Mouse (Mus musculus): ENCODE data around the gene Ube2f. TPM values are rescaled to one million over a fixed set of nuclear protein-coding genes. Genes with fewer than 3 reads are reported as not detected.
A peak's percentile ranks its signal among the peaks of the same experiment; 100 is the strongest.

The Ube2f gene
- total RNA-seq, 4 experiments from 2014 or later = 57.7 to 87.7 (median 71.3) TPM

GRCm38 (mm10) chr1:91239112-91239511 lies 11.0 kb upstream of the Ube2f start:
- DNase-seq = peak; percentile 32

- no peak for DNase-seq
Observed at GRCm38 (mm10) chr1:91239800-91240199, 10.3 kb upstream of the Ube2f start.

- DNase-seq = peak; percentile 67
Observed at GRCm38 (mm10) chr1:91240685-91241084, 9.4 kb upstream of the Ube2f start.

GRCm38 (mm10) chr1:91241249-91241648 lies 8.9 kb upstream of the Ube2f start:
- no peak for DNase-seq

GRCm38 (mm10) chr1:91248242-91248641 lies 1.9 kb upstream of the Ube2f start:
- DNase-seq = no peak

- DNase-seq = no peak
Observed at GRCm38 (mm10) chr1:91248970-91249369, 1.1 kb upstream of the Ube2f start.

- peak; percentile 33 for DNase-seq
Observed at GRCm38 (mm10) chr1:91250415-91251147, 477 bp downstream of the Ube2f start.

GRCm38 (mm10) chr1:91251148-91251650 lies 1.1 kb downstream of the Ube2f start:
- no peak for DNase-seq

GRCm38 (mm10) chr1:91251927-91252326 lies 1.8 kb downstream of the Ube2f start:
- no peak for DNase-seq

- DNase-seq = no peak
Observed at GRCm38 (mm10) chr1:91257918-91258317, 7.8 kb downstream of the Ube2f start.

GRCm38 (mm10) chr1:91259794-91260193 lies 9.7 kb downstream of the Ube2f start:
- no peak for DNase-seq

GRCm38 (mm10) chr1:91262508-91262907 lies 12.4 kb downstream of the Ube2f start:
- no peak for DNase-seq

- DNase-seq = no peak
Observed at GRCm38 (mm10) chr1:91272260-91272659, 22.2 kb downstream of the Ube2f start.

- DNase-seq = no peak
Observed at GRCm38 (mm10) chr1:91276581-91276980, 26.5 kb downstream of the Ube2f start.

GRCm38 (mm10) chr1:91277480-91277879 lies 27.4 kb downstream of the Ube2f start:
- no peak for DNase-seq

GRCm38 (mm10) chr1:91278410-91279119 lies 28.5 kb downstream of the Ube2f start:
- DNase-seq = no peak

- DNase-seq = no peak
Observed at GRCm38 (mm10) chr1:91279126-91279525, 29.0 kb downstream of the Ube2f start.

GRCm38 (mm10) chr1:91282582-91282981 lies 32.5 kb downstream of the Ube2f start:
- DNase-seq = no peak

- no peak for DNase-seq
Observed at GRCm38 (mm10) chr1:91289375-91289774, 39.3 kb downstream of the Ube2f start.

GRCm38 (mm10) chr1:91292101-91292825 lies 42.2 kb downstream of the Ube2f start:
- no peak for DNase-seq

- DNase-seq = no peak
Observed at GRCm38 (mm10) chr1:91295544-91295943, 45.4 kb downstream of the Ube2f start.

GRCm38 (mm10) chr1:91297799-91298744 lies 48.0 kb downstream of the Ube2f start, which contains the start of gene Scly:
Gene Scly, plus strand, starts transcription at chr1:91298338.
- peak; percentile 96 for DNase-seq

Data from adrenal gland, adult 8-10 months (tissue).